In genomic region chr9:58303599-58304271, GRCm38 (mm10) we compare ENCODE assay signal across 8 mouse cellular contexts. TPM values are rescaled to one million over a fixed set of nuclear protein-coding genes. Genes with fewer than 3 reads are reported as not detected.
A peak's percentile ranks its signal among the peaks of the same experiment; 100 is the strongest.
DNase-seq lines count a peak whose midpoint lies in the region; ATAC-seq and TF ChIP-seq lines count a peak whose summit lies in the region.
"Had no signal": no experiment of that assay in that cellular context is flagged by ENCODE, and none has a peak within 500 bp of the region (broad histone marks: within the 10 kb centered on the region; RNA-seq: fewer than 3 reads in every experiment).

No protein-coding gene starts in this region.

- no peaks in the 10 kb centered on the region for H3K9me3 ChIP-seq in heart, embryonic 13.5 days
- H3K9me3 ChIP-seq in limb, embryonic 12.5 days = no peaks in the 10 kb centered on the region
- H3K9me3 ChIP-seq in stomach, embryonic 16.5 days (replicated peaks; ENCODE audit: control insufficient read depth, low read length) = no peaks in the 10 kb centered on the region

- peak overlapping the region; percentile 85 for H3K27ac ChIP-seq in heart, embryonic 13.5 days (replicated peaks)
- peak overlapping the region; percentile 31; the same call in 1 of the 2 replicates for H3K27ac ChIP-seq in limb, embryonic 12.5 days
- H3K27ac ChIP-seq in stomach, embryonic 16.5 days (ENCODE audit: low read length) = peak overlapping the region; percentile 74

- TF ChIP-seq POLR2A in lung, adult 2 months (IDR thresholded peaks at IDR 0.05; ENCODE audit: borderline replicate concordance, extremely low read depth, low read depth, low read length) = no peak

- peak; percentile 44 to 45 for DNase-seq in lung, adult 18-20 months
- no peak for DNase-seq in lung, adult 2 months
- no peak for DNase-seq in left cerebral cortex, adult 8-10 months (ENCODE audit: low spot score in 2 of 2)
- DNase-seq in thymus, postnatal 25 days = no peak

- no peak overlapping the region for H3K4me2 ChIP-seq in heart, embryonic 13.5 days
- H3K4me2 ChIP-seq in limb, embryonic 12.5 days = no peak overlapping the region
- no peak overlapping the region for H3K4me2 ChIP-seq in stomach, embryonic 16.5 days (ENCODE audit: low read depth, low read length)

- TF ChIP-seq CTCF in lung, adult 2 months (IDR thresholded peaks at IDR 0.05; ENCODE audit: insufficient read depth, low read length) = no peak

- H3K4me3 ChIP-seq in lung, adult 2 months (replicated peaks; ENCODE audit: extremely low read depth, low read depth, low read length) = no peak overlapping the region
- no peak overlapping the region for H3K4me3 ChIP-seq in heart, embryonic 13.5 days
- no peak overlapping the region for H3K4me3 ChIP-seq in limb, embryonic 12.5 days (replicated peaks)
- H3K4me3 ChIP-seq in stomach, embryonic 16.5 days (replicated peaks; ENCODE audit: low read length) = no peak overlapping the region

- no peaks in the 10 kb centered on the region for H3K27me3 ChIP-seq in heart, embryonic 13.5 days (replicated peaks)
- no peaks in the 10 kb centered on the region; the same call in 1 of the 2 replicates for H3K27me3 ChIP-seq in limb, embryonic 12.5 days
- H3K27me3 ChIP-seq in stomach, embryonic 16.5 days (ENCODE audit: control insufficient read depth, insufficient read depth, low read length) = no peaks in the 10 kb centered on the region

- H3K36me3 ChIP-seq in heart, embryonic 13.5 days = 0 out of 2 replicates have a peak, but pooled peaks cover 5% of the 10 kb centered on the region
- peaks cover 6% of the 10 kb centered on the region; the same call in 1 of the 2 replicates for H3K36me3 ChIP-seq in limb, embryonic 12.5 days
- no peaks in the 10 kb centered on the region for H3K36me3 ChIP-seq in stomach, embryonic 16.5 days (ENCODE audit: control insufficient read depth, insufficient read depth, low read length)

- H3K9ac ChIP-seq in heart, embryonic 13.5 days = 0 out of 2 replicates have a peak overlapping the region, but pooled peaks have one; percentile 8
- no peak overlapping the region for H3K9ac ChIP-seq in limb, embryonic 12.5 days (replicated peaks)
- no peak overlapping the region for H3K9ac ChIP-seq in stomach, embryonic 16.5 days (ENCODE audit: low read length)

- ATAC-seq in heart, embryonic 13.5 days (ENCODE audit: extremely low read depth, insufficient number of reproducible peaks, low FRiP score, low TSS enrichment) = no peak
- no peak for ATAC-seq in limb, embryonic 12.5 days (ENCODE audit: insufficient number of reproducible peaks, insufficient read depth, low FRiP score, low TSS enrichment, low read depth)
- ATAC-seq in stomach, embryonic 16.5 days (ENCODE audit: insufficient read depth, low FRiP score) = peak; percentile 54; the same call in 1 of the 2 replicates

- H3K4me1 ChIP-seq in lung, adult 2 months (ENCODE audit: control insufficient read depth, insufficient read depth, low read length) = no peaks in the 10 kb centered on the region
- peaks cover 78% of the 10 kb centered on the region for H3K4me1 ChIP-seq in heart, embryonic 13.5 days
- H3K4me1 ChIP-seq in limb, embryonic 12.5 days (replicated peaks) = peaks cover 71% of the 10 kb centered on the region
- H3K4me1 ChIP-seq in stomach, embryonic 16.5 days (ENCODE audit: control insufficient read depth, insufficient read depth, low read length) = peaks cover 64% of the 10 kb centered on the region

- WGBS in lung, adult 2 months = 41% methylated on average over 8 of the region's 8 CpGs
- 42% methylated on average over 8 of the region's 8 CpGs for WGBS in heart, embryonic 13.5 days
- 51% methylated on average over 8 of the region's 8 CpGs for WGBS in limb, embryonic 12.5 days
- WGBS in stomach, embryonic 16.5 days = 37% methylated on average over 8 of the region's 8 CpGs

RNA-seq across cellular contexts. Expression of gene Loxl1, which starts 9.3 kb away (rescaled TPM):
- polyA plus RNA-seq in lung, adult 2 months (2012; rRNA removed) = 231 and 235 TPM in 2 replicates
- polyA plus RNA-seq in heart, embryonic 13.5 days (2015; fragmentation: Nextera tagmentation; extraction: Ambion mirVana) = 51.5 TPM in 2 replicates
- polyA plus RNA-seq in limb, embryonic 12.5 days (2016; fragmentation: Nextera tagmentation; extraction: Ambion mirVana) = 30.1 and 34.7 TPM in 2 replicates
- 31.0 and 33.4 TPM in 2 replicates for polyA plus RNA-seq in stomach, embryonic 16.5 days (2015; fragmentation: Nextera tagmentation; extraction: Ambion mirVana)
- total RNA-seq in left cerebral cortex, adult 8-10 months (2022) = 1 to 10 TPM; 1.8 to 3.0 (median 2.3) TPM
- total RNA-seq: hematopoietic stem cell, adult 5-6 weeks had no signal

RNA-seq across cellular contexts. Expression of gene Stoml1, which starts 50.8 kb away (rescaled TPM):
- polyA plus RNA-seq in lung, adult 2 months (2012; rRNA removed) = 38.8 and 52.2 TPM in 2 replicates
- polyA plus RNA-seq in heart, embryonic 13.5 days (2015; fragmentation: Nextera tagmentation; extraction: Ambion mirVana) = 25.0 and 25.6 TPM in 2 replicates
- polyA plus RNA-seq in limb, embryonic 12.5 days (2016; fragmentation: Nextera tagmentation; extraction: Ambion mirVana) = 33.6 and 35.3 TPM in 2 replicates
- 23.7 and 26.0 TPM in 2 replicates for polyA plus RNA-seq in stomach, embryonic 16.5 days (2015; fragmentation: Nextera tagmentation; extraction: Ambion mirVana)
- 10 to 100 TPM; 65.6 to 69.4 (median 67.4) TPM for total RNA-seq in left cerebral cortex, adult 8-10 months (2022)

RNA-seq across cellular contexts. Expression of gene Pml, which starts 54.1 kb away (rescaled TPM):
- polyA plus RNA-seq in lung, adult 2 months (2012; rRNA removed) = 24.0 and 29.6 TPM in 2 replicates
- 11.9 and 12.9 TPM in 2 replicates for polyA plus RNA-seq in heart, embryonic 13.5 days (2015; fragmentation: Nextera tagmentation; extraction: Ambion mirVana)
- 16.1 and 18.4 TPM in 2 replicates for polyA plus RNA-seq in limb, embryonic 12.5 days (2016; fragmentation: Nextera tagmentation; extraction: Ambion mirVana)
- polyA plus RNA-seq in stomach, embryonic 16.5 days (2015; fragmentation: Nextera tagmentation; extraction: Ambion mirVana) = 17.9 and 19.0 TPM in 2 replicates
- 10 to 100 TPM; 15.3 to 20.3 (median 17.5) TPM for total RNA-seq in left cerebral cortex, adult 8-10 months (2022)

Comparison
In these comparisons a context has a peak if more than half of its experiments do, and no peak if none do; other contexts are left out.
1. DNase-seq: peak in lung, adult 18-20 months (2 of 2); none in lung, adult 2 months (single experiment), left cerebral cortex, adult 8-10 months (0 of 2) and thymus, postnatal 25 days (single experiment).
2. H3K27ac ChIP-seq: peak in every context shown above with its lines; median percentile 85 in heart, embryonic 13.5 days; 74 in stomach, embryonic 16.5 days; 31 in limb, embryonic 12.5 days.